In genomic region chr13:97207472-97208111, GRCm38 (mm10) we compare ENCODE assay signal across 18 mouse cellular contexts. TPM values are rescaled to one million over a fixed set of nuclear protein-coding genes. Genes with fewer than 3 reads are reported as not detected.
DNase-seq lines count a peak whose midpoint lies in the region; ATAC-seq and TF ChIP-seq lines count a peak whose summit lies in the region.
"Had no signal": no experiment of that assay in that cellular context is flagged by ENCODE, and none has a peak within 500 bp of the region (broad histone marks: within the 10 kb centered on the region; RNA-seq: fewer than 3 reads in every experiment).

No protein-coding gene starts in this region.

- H3K9me3 ChIP-seq in liver, embryonic 15.5 days (replicated peaks) = no peaks in the 10 kb centered on the region
- H3K9me3 ChIP-seq in megakaryocyte, embryonic 14.5 days = peaks cover 12% of the 10 kb centered on the region
- no peaks in the 10 kb centered on the region for H3K9me3 ChIP-seq in midbrain, embryonic 13.5 days
- no peaks in the 10 kb centered on the region for H3K9me3 ChIP-seq in midbrain, postnatal 0 days (ENCODE audit: low read length)
- H3K9me3 ChIP-seq: embryonic facial prominence, embryonic 13.5 days; heart, embryonic 10.5 days; hindbrain, embryonic 12.5 days; limb, embryonic 13.5 days had no signal

- 72% methylated on average over 7 of the region's 7 CpGs for WGBS in liver, embryonic 15.5 days (ENCODE audit: insufficient replicate concordance)
- 81% methylated on average over 7 of the region's 7 CpGs for WGBS in midbrain, embryonic 13.5 days
- 78% methylated on average over 7 of the region's 7 CpGs for WGBS in midbrain, postnatal 0 days

- TF ChIP-seq CTCF in midbrain, postnatal 0 days (IDR thresholded peaks at IDR 0.05) = no peak

- H3K9ac ChIP-seq in liver, embryonic 15.5 days = no peak overlapping the region
- no peak overlapping the region for H3K9ac ChIP-seq in midbrain, embryonic 13.5 days (replicated peaks)
- H3K9ac ChIP-seq in midbrain, postnatal 0 days (replicated peaks; ENCODE audit: low read length, poor library complexity, severe bottlenecking) = no peak overlapping the region
- H3K9ac ChIP-seq: embryonic facial prominence, embryonic 13.5 days; hindbrain, embryonic 12.5 days; limb, embryonic 13.5 days had no signal

- no peak overlapping the region for H3K27ac ChIP-seq in liver, embryonic 15.5 days (replicated peaks)
- H3K27ac ChIP-seq in midbrain, embryonic 13.5 days = no peak overlapping the region
- no peak overlapping the region for H3K27ac ChIP-seq in midbrain, postnatal 0 days (ENCODE audit: low read depth, low read length)
- H3K27ac ChIP-seq: embryonic facial prominence, embryonic 13.5 days; heart, embryonic 10.5 days; hindbrain, embryonic 12.5 days; limb, embryonic 13.5 days had no signal

- no peaks in the 10 kb centered on the region for H3K27me3 ChIP-seq in liver, embryonic 15.5 days
- H3K27me3 ChIP-seq in megakaryocyte, embryonic 14.5 days (replicated peaks) = peaks cover 2% of the 10 kb centered on the region
- H3K27me3 ChIP-seq in midbrain, embryonic 13.5 days = no peaks in the 10 kb centered on the region
- no peaks in the 10 kb centered on the region for H3K27me3 ChIP-seq in midbrain, postnatal 0 days (ENCODE audit: insufficient read depth, low read length)
- H3K27me3 ChIP-seq: embryonic facial prominence, embryonic 13.5 days; limb, embryonic 13.5 days had no signal

- DNase-seq in liver (no peak), ES-CJ7 (ENCODE audit: low read depth, low spot score) (peak; percentile 89), ZHBTc4 (ENCODE audit: low read depth, low spot score) (peak; percentile 91)
- no peak for DNase-seq in midbrain, postnatal 0 days (ENCODE audit: low spot score)
- DNase-seq: adrenal gland, postnatal 25 days; cerebellum, adult 8-10 months; gastrocnemius, postnatal 10 days; heart, postnatal 10 days; kidney, postnatal 14 days had no signal

- H3K4me2 ChIP-seq in liver, embryonic 15.5 days = 0 out of 2 replicates have a peak overlapping the region, but pooled peaks have one; percentile 20
- H3K4me2 ChIP-seq in midbrain, embryonic 13.5 days (replicated peaks) = no peak overlapping the region
- H3K4me2 ChIP-seq in midbrain, postnatal 0 days (ENCODE audit: low read depth, low read length, poor library complexity, severe bottlenecking) = no peak overlapping the region
- H3K4me2 ChIP-seq: embryonic facial prominence, embryonic 13.5 days; hindbrain, embryonic 12.5 days; limb, embryonic 13.5 days had no signal

- no peak overlapping the region for H3K4me3 ChIP-seq in liver, embryonic 15.5 days (replicated peaks)
- peak overlapping the region; percentile 72 for H3K4me3 ChIP-seq in megakaryocyte, embryonic 14.5 days (replicated peaks)
- no peak overlapping the region for H3K4me3 ChIP-seq in midbrain, embryonic 13.5 days (replicated peaks)
- no peak overlapping the region for H3K4me3 ChIP-seq in midbrain, postnatal 0 days (ENCODE audit: low read depth, low read length)
- H3K4me3 ChIP-seq: embryonic facial prominence, embryonic 13.5 days; heart, embryonic 10.5 days; hindbrain, embryonic 12.5 days; limb, embryonic 13.5 days had no signal

- H3K36me3 ChIP-seq in liver, embryonic 15.5 days (replicated peaks) = no peaks in the 10 kb centered on the region
- no peaks in the 10 kb centered on the region for H3K36me3 ChIP-seq in megakaryocyte, embryonic 14.5 days (replicated peaks; ENCODE audit: low read length)
- no peaks in the 10 kb centered on the region for H3K36me3 ChIP-seq in midbrain, embryonic 13.5 days
- H3K36me3 ChIP-seq in midbrain, postnatal 0 days (ENCODE audit: insufficient read depth, low read length) = no peaks in the 10 kb centered on the region
- H3K36me3 ChIP-seq: embryonic facial prominence, embryonic 13.5 days; heart, embryonic 10.5 days; hindbrain, embryonic 12.5 days; limb, embryonic 13.5 days had no signal

- no peak for ATAC-seq in liver, embryonic 15.5 days (ENCODE audit: insufficient read depth)
- ATAC-seq in midbrain, embryonic 13.5 days = no peak
- no peak for ATAC-seq in midbrain, postnatal 0 days (ENCODE audit: low FRiP score)
- ATAC-seq: intestine, embryonic 16.5 days; midbrain, embryonic 16.5 days had no signal

- peaks cover 19% of the 10 kb centered on the region; the same call in 1 of the 2 replicates for H3K4me1 ChIP-seq in liver, embryonic 15.5 days (replicated peaks)
- H3K4me1 ChIP-seq in megakaryocyte, embryonic 14.5 days = peaks cover 38% of the 10 kb centered on the region
- peaks cover 6% of the 10 kb centered on the region; the same call in 1 of the 2 replicates for H3K4me1 ChIP-seq in midbrain, embryonic 13.5 days (replicated peaks)
- H3K4me1 ChIP-seq in midbrain, postnatal 0 days (ENCODE audit: insufficient read depth, low read length) = no peaks in the 10 kb centered on the region
- H3K4me1 ChIP-seq: hindbrain, embryonic 12.5 days had no signal

RNA-seq across cellular contexts. Expression of gene Hexb, which starts 9.4 kb away (rescaled TPM):
- 26.0 and 28.3 TPM in 2 replicates for polyA plus RNA-seq in liver, embryonic 15.5 days (2015; fragmentation: Nextera tagmentation; extraction: Ambion mirVana)
- polyA plus RNA-seq in megakaryocyte, embryonic 14.5 days (2012; ENCODE audit: insufficient read depth, low replicate concordance) = 9.3 and 23.5 TPM in 2 replicates
- polyA plus RNA-seq in midbrain, embryonic 13.5 days (2015; fragmentation: Nextera tagmentation; extraction: Ambion mirVana) = 26.1 and 26.4 TPM in 2 replicates
- 55.1 and 70.5 TPM in 2 replicates for total RNA-seq in midbrain, postnatal 0 days (2014; rRNA removed)
- 57.7 and 59.7 TPM in 2 replicates for polyA plus RNA-seq in midbrain, postnatal 0 days (2015; fragmentation: Nextera tagmentation; extraction: Ambion mirVana)

RNA-seq across cellular contexts. Expression of gene Enc1, which starts 33.3 kb away (rescaled TPM):
- polyA plus RNA-seq in liver, embryonic 15.5 days (2015; fragmentation: Nextera tagmentation; extraction: Ambion mirVana) = 0.55 and 0.67 TPM in 2 replicates
- 1.0 and 1.2 TPM in 2 replicates for polyA plus RNA-seq in megakaryocyte, embryonic 14.5 days (2012; ENCODE audit: insufficient read depth, low replicate concordance)
- 50.2 and 52.1 TPM in 2 replicates for polyA plus RNA-seq in midbrain, embryonic 13.5 days (2015; fragmentation: Nextera tagmentation; extraction: Ambion mirVana)
- total RNA-seq in midbrain, postnatal 0 days (2014; rRNA removed) = 326 and 348 TPM in 2 replicates
- 54.0 and 54.2 TPM in 2 replicates for polyA plus RNA-seq in midbrain, postnatal 0 days (2015; fragmentation: Nextera tagmentation; extraction: Ambion mirVana)

Comparison
In these comparisons a context has a peak if more than half of its experiments do, and no peak if none do; other contexts are left out.
1. DNase-seq: peak in ES-CJ7 (single experiment) and ZHBTc4 (single experiment); none in liver (single experiment) and midbrain, postnatal 0 days (single experiment).
2. RNA of gene Enc1, which starts 33.3 kb away (polyA plus RNA-seq): 54.0 to 54.2 TPM in midbrain, postnatal 0 days and 50.2 to 52.1 TPM in midbrain, embryonic 13.5 days; 1.0 to 1.2 TPM in megakaryocyte, embryonic 14.5 days and 0.55 to 0.67 TPM in liver, embryonic 15.5 days; every median in the first group is over 10 times any median in the second.